ENCODE assay signal across 13 mouse cellular contexts in the genomic region with DNA sequence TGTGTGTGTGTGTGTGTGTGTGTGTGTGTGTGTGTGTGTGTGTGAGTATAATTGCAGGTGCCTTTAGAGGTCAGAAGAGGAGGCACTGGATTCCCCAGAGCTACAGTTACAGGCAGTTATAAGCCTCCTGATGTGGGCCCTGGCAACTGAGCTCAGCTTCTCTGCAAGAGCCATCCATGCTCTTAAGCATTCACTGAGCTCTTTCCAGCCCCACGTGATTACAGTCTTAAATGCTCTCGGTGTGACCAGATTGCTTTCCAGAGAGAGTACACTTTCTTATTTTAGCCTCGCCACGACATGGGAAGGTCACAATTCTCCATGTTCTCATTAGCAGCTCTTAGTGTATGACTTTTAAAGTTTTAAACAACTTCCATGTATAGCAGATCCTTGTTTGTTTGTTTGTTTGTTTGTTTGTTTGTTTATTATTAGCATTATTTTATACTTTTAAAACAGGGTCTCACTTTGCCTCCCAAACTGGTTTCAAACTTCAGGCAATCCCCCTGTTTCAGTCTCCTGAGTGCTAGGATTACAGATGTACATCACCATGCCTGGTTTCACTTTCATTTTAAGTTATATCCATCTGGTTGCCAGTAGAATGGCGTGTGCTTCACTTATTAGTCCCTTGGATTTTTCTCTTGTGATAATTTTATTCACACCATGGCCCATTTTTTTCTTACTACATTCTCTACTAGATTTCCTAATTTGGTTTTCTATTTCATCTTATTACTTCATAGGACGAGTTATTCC. TPM values are rescaled to one million over a fixed set of nuclear protein-coding genes. Genes with fewer than 3 reads are reported as not detected.
DNase-seq lines count a peak whose midpoint lies in the region; ATAC-seq and TF ChIP-seq lines count a peak whose summit lies in the region.
"Had no signal": no experiment of that assay in that cellular context is flagged by ENCODE, and none has a peak within 500 bp of the region (broad histone marks: within the 10 kb centered on the region; RNA-seq: fewer than 3 reads in every experiment).

No protein-coding gene starts in this region.

- no peak overlapping the region for H3K9ac ChIP-seq in heart, adult 2 months (ENCODE audit: low read depth, low read length)
- H3K9ac ChIP-seq in lung, postnatal 0 days (replicated peaks; ENCODE audit: low read depth), result no peak overlapping the region
- H3K9ac ChIP-seq in heart, embryonic 16.5 days (ENCODE audit: low read length), result no peak overlapping the region
- H3K9ac ChIP-seq in forebrain, embryonic 15.5 days (replicated peaks), result no peak overlapping the region
- H3K9ac ChIP-seq: kidney, embryonic 15.5 days; liver, embryonic 14.5 days; neural tube, embryonic 12.5 days had no signal

- ATAC-seq in lung, postnatal 0 days, result no peak
- ATAC-seq in G1E (ENCODE audit: extremely low read depth, insufficient number of reproducible peaks, low FRiP score, poor library complexity, severe bottlenecking), result no peak
- ATAC-seq in heart, embryonic 16.5 days (replicated peaks; ENCODE audit: extremely low read depth, insufficient read depth, low FRiP score), result peak; percentile 41; the same call in 1 of the 2 replicates
- no peak for ATAC-seq in forebrain, embryonic 15.5 days (replicated peaks)

- no peaks in the 10 kb centered on the region for H3K27me3 ChIP-seq in heart, adult 2 months (ENCODE audit: control insufficient read depth, insufficient read depth, low read length)
- no peaks in the 10 kb centered on the region for H3K27me3 ChIP-seq in lung, postnatal 0 days (replicated peaks; ENCODE audit: insufficient read depth, low read length)
- peaks cover 6% of the 10 kb centered on the region; the same call in 1 of the 2 replicates for H3K27me3 ChIP-seq in G1E (ENCODE audit: insufficient read depth, low read length)
- no peaks in the 10 kb centered on the region for H3K27me3 ChIP-seq in heart, embryonic 16.5 days (ENCODE audit: control insufficient read depth, insufficient read depth, low read length)
- H3K27me3 ChIP-seq in forebrain, embryonic 15.5 days, result no peaks in the 10 kb centered on the region
- H3K27me3 ChIP-seq: kidney, embryonic 15.5 days; neural tube, embryonic 12.5 days had no signal

- H3K4me1 ChIP-seq in heart, adult 2 months (ENCODE audit: control insufficient read depth, insufficient read depth, low read length), result no peaks in the 10 kb centered on the region
- H3K4me1 ChIP-seq in lung, postnatal 0 days (ENCODE audit: insufficient read depth, low read depth, low read length), result no peaks in the 10 kb centered on the region
- peaks cover 3% of the 10 kb centered on the region for H3K4me1 ChIP-seq in G1E (ENCODE audit: insufficient read depth, low read depth, low read length)
- H3K4me1 ChIP-seq in heart, embryonic 16.5 days (ENCODE audit: control insufficient read depth, insufficient read depth, low read length), result peaks cover 10% of the 10 kb centered on the region
- H3K4me1 ChIP-seq in forebrain, embryonic 15.5 days, result no peaks in the 10 kb centered on the region
- H3K4me1 ChIP-seq: neural tube, embryonic 12.5 days had no signal

- H3K9me3 ChIP-seq in lung, postnatal 0 days (ENCODE audit: low read length), result no peaks in the 10 kb centered on the region
- no peaks in the 10 kb centered on the region for H3K9me3 ChIP-seq in G1E (replicated peaks)
- H3K9me3 ChIP-seq in heart, embryonic 16.5 days (replicated peaks; ENCODE audit: control insufficient read depth, low read length), result no peaks in the 10 kb centered on the region
- no peaks in the 10 kb centered on the region for H3K9me3 ChIP-seq in forebrain, embryonic 15.5 days
- H3K9me3 ChIP-seq: kidney, embryonic 15.5 days; neural tube, embryonic 12.5 days had no signal

- no peak for TF ChIP-seq EP300 in heart, adult 2 months (IDR thresholded peaks at IDR 0.05; ENCODE audit: insufficient read depth, low read depth, low read length)
- TF ChIP-seq EP300 in lung, postnatal 0 days (IDR thresholded peaks at IDR 0.05), result no peak

- H3K4me2 ChIP-seq in lung, postnatal 0 days (replicated peaks; ENCODE audit: low read depth, low read length), result no peak overlapping the region
- no peak overlapping the region for H3K4me2 ChIP-seq in heart, embryonic 16.5 days (ENCODE audit: low read depth, low read length)
- H3K4me2 ChIP-seq in forebrain, embryonic 15.5 days (replicated peaks), result no peak overlapping the region
- H3K4me2 ChIP-seq: kidney, embryonic 15.5 days; neural tube, embryonic 12.5 days had no signal

- H3K4me3 ChIP-seq in heart, adult 2 months, result no peak overlapping the region
- no peak overlapping the region for H3K4me3 ChIP-seq in lung, postnatal 0 days (ENCODE audit: low read depth, low read length)
- peak overlapping the region; percentile 40; the same call in 1 of the 2 replicates for H3K4me3 ChIP-seq in G1E (ENCODE audit: low read depth, low read length)
- no peak overlapping the region for H3K4me3 ChIP-seq in heart, embryonic 16.5 days (ENCODE audit: low read length)
- H3K4me3 ChIP-seq in forebrain, embryonic 15.5 days, result no peak overlapping the region
- H3K4me3 ChIP-seq: kidney, embryonic 15.5 days; neural tube, embryonic 12.5 days had no signal

- 50% methylated on average over 6 of the region's 6 CpGs for WGBS in heart, adult 2 months
- 42% methylated on average over 6 of the region's 6 CpGs for WGBS in lung, postnatal 0 days
- WGBS in heart, embryonic 16.5 days, result 41% methylated on average over 6 of the region's 6 CpGs
- 65% methylated on average over 6 of the region's 6 CpGs for WGBS in forebrain, embryonic 15.5 days

- H3K27ac ChIP-seq in heart, adult 2 months, result peak overlapping the region; percentile 36; the same call in 1 of the 2 replicates
- no peak overlapping the region for H3K27ac ChIP-seq in lung, postnatal 0 days (ENCODE audit: low read length)
- H3K27ac ChIP-seq in heart, embryonic 16.5 days (ENCODE audit: low read length), result peak overlapping the region; percentile 51; the same call in 1 of the 2 replicates
- H3K27ac ChIP-seq in forebrain, embryonic 15.5 days (replicated peaks), result no peak overlapping the region
- H3K27ac ChIP-seq: kidney, embryonic 15.5 days; liver, embryonic 14.5 days; neural tube, embryonic 12.5 days had no signal

- no peaks in the 10 kb centered on the region; the same call in 1 of the 2 replicates for H3K36me3 ChIP-seq in heart, adult 2 months (ENCODE audit: control insufficient read depth, insufficient read depth, low read length)
- no peaks in the 10 kb centered on the region for H3K36me3 ChIP-seq in lung, postnatal 0 days (ENCODE audit: insufficient read depth, low read length)
- H3K36me3 ChIP-seq in G1E (replicated peaks), result no peaks in the 10 kb centered on the region
- no peaks in the 10 kb centered on the region for H3K36me3 ChIP-seq in heart, embryonic 16.5 days (ENCODE audit: control insufficient read depth, insufficient read depth)
- no peaks in the 10 kb centered on the region for H3K36me3 ChIP-seq in forebrain, embryonic 15.5 days
- H3K36me3 ChIP-seq: kidney, embryonic 15.5 days; neural tube, embryonic 12.5 days had no signal

- TF ChIP-seq POLR2A in heart, adult 2 months (IDR thresholded peaks at IDR 0.05; ENCODE audit: insufficient read depth, low read depth, low read length), result no peak

- DNase-seq in heart, adult 2 months, result no peak
- DNase-seq in heart, postnatal 36 days, result no peak
- peak; percentile 36 for DNase-seq in lung, postnatal 0 days (ENCODE audit: low spot score)
- DNase-seq in lung, postnatal 14 days, result no peak
- DNase-seq in G1E (ENCODE audit: low spot score), result no peak
- no peak for DNase-seq in layer of hippocampus, postnatal 14 days (ENCODE audit: low spot score in 2 of 2)
- DNase-seq: cerebellum, adult 8-10 months; embryo, embryonic 11 days had no signal

- no peaks in the 10 kb centered on the region for H3K79me2 ChIP-seq in heart, adult 2 months (replicated peaks; ENCODE audit: control insufficient read depth, insufficient read depth, low read length)

- intact Hi-C loops in heart, adult 2 months (cut with DNase I), result no loop called here
- intact Hi-C loops in heart, postnatal 36 days (cut with DNase I), result no loop called here

- no peak for TF ChIP-seq CTCF in heart, adult 2 months (IDR thresholded peaks at IDR 0.05)
- TF ChIP-seq CTCF in lung, postnatal 0 days (IDR thresholded peaks at IDR 0.05), result no peak
- no peak for TF ChIP-seq CTCF in G1E (IDR thresholded peaks at IDR 0.05; ENCODE audit: low read depth, low read length)

RNA-seq across cellular contexts. Expression of a gene that starts 58.9 kb away (rescaled TPM):
- 10 to 100 TPM; 56.2 to 62.9 TPM for total RNA-seq in heart, adult 2 months (2021)
- polyA plus RNA-seq in heart, adult 2 months (2012; rRNA removed), result 16.8 and 18.1 TPM in 2 replicates
- total RNA-seq in heart, postnatal 36 days (2021), result 10 to 100 TPM; 57.7 to 60.9 TPM
- polyA plus RNA-seq in lung, postnatal 0 days (2015; fragmentation: Nextera tagmentation; extraction: Ambion mirVana), result 29.7 and 35.5 TPM in 2 replicates
- total RNA-seq in G1E (2014; fragmentation: Nextera tagmentation) (not detected in 2 replicates), G1E (2017) (0.06 and 0.11 TPM in 2 replicates)
- polyA plus RNA-seq in G1E (2012), result not detected in 2 replicates
- polyA plus RNA-seq in heart, embryonic 16.5 days (2015; fragmentation: Nextera tagmentation; extraction: Ambion mirVana), result 22.4 and 24.0 TPM in 2 replicates
- 7.6 and 8.1 TPM in 2 replicates for polyA plus RNA-seq in forebrain, embryonic 15.5 days (2015; fragmentation: Nextera tagmentation; extraction: Ambion mirVana)
- 10 to 100 TPM; 60.9 to 64.7 TPM for total RNA-seq in layer of hippocampus, postnatal 14 days (2021)

Comparison
In these comparisons a context has a peak if more than half of its experiments do, and no peak if none do; other contexts are left out.
1. H3K27ac ChIP-seq: peak in heart, adult 2 months (single experiment) and heart, embryonic 16.5 days (single experiment); none in lung, postnatal 0 days (single experiment) and forebrain, embryonic 15.5 days (single experiment).